ENCODE assay signal across 36 mouse cellular contexts in genomic region chr6:121236386-121236785, GRCm38 (mm10). TPM values are rescaled to one million over a fixed set of nuclear protein-coding genes. Genes with fewer than 3 reads are reported as not detected.
"Had no signal": no experiment of that assay in that cellular context is flagged by ENCODE, and none has a peak within 500 bp of the region (broad histone marks: within the 10 kb centered on the region; RNA-seq: fewer than 3 reads in every experiment).

No protein-coding gene starts in this region.

- H3K4me3 ChIP-seq: heart, embryonic 10.5 days; heart, embryonic 12.5 days; heart, embryonic 13.5 days; heart, embryonic 15.5 days; hindbrain, embryonic 10.5 days; hindbrain, embryonic 12.5 days; hindbrain, embryonic 13.5 days; hindbrain, embryonic 15.5 days; intestine, embryonic 15.5 days; kidney, embryonic 15.5 days; layer of hippocampus, adult 2 months had no signal

- H3K4me1 ChIP-seq: heart, embryonic 10.5 days; heart, embryonic 12.5 days; heart, embryonic 13.5 days; heart, embryonic 15.5 days; hindbrain, embryonic 10.5 days; hindbrain, embryonic 12.5 days; hindbrain, embryonic 13.5 days; hindbrain, embryonic 15.5 days; intestine, embryonic 15.5 days; kidney, embryonic 15.5 days had no signal

- H3K36me3 ChIP-seq: heart, embryonic 10.5 days; heart, embryonic 12.5 days; heart, embryonic 13.5 days; heart, embryonic 15.5 days; hindbrain, embryonic 10.5 days; hindbrain, embryonic 12.5 days; hindbrain, embryonic 13.5 days; hindbrain, embryonic 15.5 days; intestine, embryonic 15.5 days; kidney, embryonic 15.5 days had no signal

- H3K27me3 ChIP-seq: heart, embryonic 12.5 days; heart, embryonic 15.5 days; hindbrain, embryonic 12.5 days; hindbrain, embryonic 13.5 days; hindbrain, embryonic 15.5 days; intestine, embryonic 15.5 days had no signal

- H3K27ac ChIP-seq: heart, embryonic 10.5 days; heart, embryonic 13.5 days; heart, embryonic 15.5 days; hindbrain, embryonic 10.5 days; hindbrain, embryonic 12.5 days; hindbrain, embryonic 13.5 days; hindbrain, embryonic 14.5 days; hindbrain, embryonic 15.5 days; hindbrain, postnatal 0 days; intestine, embryonic 15.5 days; kidney, embryonic 15.5 days; kidney, postnatal 0 days; layer of hippocampus, adult 2 months had no signal

- H3K4me2 ChIP-seq: heart, embryonic 11.5 days; heart, embryonic 12.5 days; heart, embryonic 13.5 days; heart, embryonic 15.5 days; hindbrain, embryonic 12.5 days; hindbrain, embryonic 13.5 days; hindbrain, embryonic 14.5 days; hindbrain, embryonic 15.5 days; intestine, embryonic 15.5 days; kidney, embryonic 15.5 days had no signal

- H3K9me3 ChIP-seq: heart, embryonic 10.5 days; heart, embryonic 12.5 days; heart, embryonic 13.5 days; heart, embryonic 15.5 days; hindbrain, embryonic 10.5 days; hindbrain, embryonic 12.5 days; hindbrain, embryonic 13.5 days; hindbrain, embryonic 15.5 days; intestine, embryonic 15.5 days; kidney, embryonic 15.5 days had no signal

- ATAC-seq: hindbrain, embryonic 16.5 days; hindbrain, postnatal 0 days; inflammation-experienced regulatory T-cells, adult 6 months; intestine, embryonic 15.5 days; intestine, embryonic 16.5 days; intestine, postnatal 0 days had no signal

- DNase-seq: heart, postnatal 10 days; heart, postnatal 14 days; heart, postnatal 36 days; heart, postnatal 4 days; kidney, adult 11 months; kidney, adult 18-20 months; kidney, adult 2 months; kidney, adult 8-10 months; kidney, adult 9 months; kidney, postnatal 10 days; kidney, postnatal 14 days; kidney, postnatal 25 days; kidney, postnatal 36 days; kidney, postnatal 4 days; layer of hippocampus, adult 9-11 months; layer of hippocampus, postnatal 36 days had no signal

- H3K9ac ChIP-seq: heart, embryonic 12.5 days; heart, embryonic 13.5 days; heart, embryonic 15.5 days; hindbrain, embryonic 12.5 days; hindbrain, embryonic 13.5 days; hindbrain, embryonic 14.5 days; hindbrain, embryonic 15.5 days; intestine, embryonic 15.5 days; kidney, embryonic 15.5 days had no signal

RNA-seq across cellular contexts. Expression of gene Tuba8, which starts 25.9 kb away (rescaled TPM):
- polyA plus RNA-seq: heart, embryonic 14.5 days had no signal
